Mouse (Mus musculus) stomach, embryonic 16.5 days (tissue): ENCODE results near the gene Rps6ka2. TPM values are rescaled to one million over a fixed set of nuclear protein-coding genes. Genes with fewer than 3 reads are reported as not detected.

Experiments used
- ATAC-seq: fragments of 200-750 bp; cut with Nextera tagmentation; 2 replicates; pipeline ENCODE4 v1.8.0; 2017; ENCODE audit warnings: moderate number of reproducible peaks, moderate TSS enrichment; ENCODE audit not compliant: insufficient read depth, low FRiP score
- H3K27ac ChIP-seq: fragments of 300-500 bp; sonication (generic); 2 replicates; pipeline ENCODE4 v1.5.1; 2014; ENCODE audit warnings: low read length
- H3K27me3 ChIP-seq: fragments of 300-500 bp; sonication (generic); 2 replicates; pipeline ENCODE4 v1.6.1; 2014; ENCODE audit warnings: low read length, control low read depth, mixed read lengths; ENCODE audit not compliant: control insufficient read depth, insufficient read depth
- H3K36me3 ChIP-seq: fragments of 300-500 bp; sonication (generic); 2 replicates; pipeline ENCODE4 v1.6.1; 2014; ENCODE audit warnings: low read length; ENCODE audit not compliant: control insufficient read depth, insufficient read depth
- H3K4me1 ChIP-seq: fragments of 300-500 bp; sonication (generic); 2 replicates; pipeline ENCODE4 v1.6.1; 2014; ENCODE audit warnings: low read length, control low read depth, mixed read lengths; ENCODE audit not compliant: control insufficient read depth, insufficient read depth
- H3K4me2 ChIP-seq: fragments of 300-500 bp; sonication (generic); 2 replicates; pipeline ENCODE4 v1.6.1; 2014; ENCODE audit warnings: low read depth, low read length, mixed read lengths
- H3K4me3 ChIP-seq: fragments of 300-500 bp; sonication (generic); replicated peaks from 2 replicates; pipeline ENCODE4 v1.5.1; 2014; ENCODE audit warnings: mild to moderate bottlenecking, low read length
- H3K9ac ChIP-seq: fragments of 300-500 bp; sonication (generic); 2 replicates; pipeline ENCODE4 v1.6.1; 2014; ENCODE audit warnings: low read length
- H3K9me3 ChIP-seq: fragments of 300-500 bp; sonication (generic); replicated peaks from 2 replicates; pipeline ENCODE4 v1.6.1; 2016; ENCODE audit warnings: low read length, control low read depth; ENCODE audit not compliant: control insufficient read depth
- WGBS: fragments of 180-500 bp; shearing (Covaris S2); extraction: QIAGEN DNeasy Blood & Tissue Kit; methylation state at CpG from one replicate; pipeline ENCODE4 v1.1.7; 2014; 5-methylcytosine and 5-hydroxymethylcytosine counted together
- polyA plus RNA-seq: library from polyadenylated mRNA; unstranded; fragments of >200 nt; fragmentation: Nextera tagmentation; extraction: Ambion mirVana; gene quantifications from 2 replicates; pipeline ENCODE4 v1.2.1, GENCODE M21; 2015

Gene Rps6ka2
- polyA plus RNA-seq, 1 experiment from 2014 or later, result 7.8 TPM

DNA sequence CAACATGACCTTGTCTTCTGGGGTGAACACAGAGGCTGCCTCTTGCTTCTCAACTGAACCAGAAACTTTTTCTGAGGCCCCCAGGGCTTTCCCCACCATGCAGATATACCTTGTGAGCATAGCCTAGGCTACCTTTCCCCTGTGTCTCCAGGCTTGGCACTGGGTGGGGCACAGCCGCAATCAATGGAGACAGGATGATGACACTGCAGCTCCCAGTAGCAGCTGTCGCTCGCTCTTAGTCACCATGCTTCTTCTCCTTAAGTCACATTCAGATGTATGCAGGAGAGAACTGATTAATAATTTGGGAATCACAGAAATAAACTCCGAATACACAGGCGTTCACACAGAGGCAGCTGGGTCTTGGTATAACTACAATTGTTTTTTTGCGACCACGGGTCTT lies 4.4 kb upstream of the Rps6ka2 start:
- no peak overlapping the region for H3K4me2 ChIP-seq
- no peaks in the 10 kb centered on the region for H3K36me3 ChIP-seq
- H3K27me3 ChIP-seq, result no peaks in the 10 kb centered on the region; the same call in 1 of the 2 replicates
- peaks cover 11% of the 10 kb centered on the region for H3K4me1 ChIP-seq
- H3K27ac ChIP-seq, result no peak overlapping the region
- H3K9ac ChIP-seq, result no peak overlapping the region
- WGBS, result 94% methylated on average over 7 of the region's 7 CpGs
- H3K9me3 ChIP-seq, result no peaks in the 10 kb centered on the region
- H3K4me3 ChIP-seq, result no peak overlapping the region
- ATAC-seq, result no peak

DNA sequence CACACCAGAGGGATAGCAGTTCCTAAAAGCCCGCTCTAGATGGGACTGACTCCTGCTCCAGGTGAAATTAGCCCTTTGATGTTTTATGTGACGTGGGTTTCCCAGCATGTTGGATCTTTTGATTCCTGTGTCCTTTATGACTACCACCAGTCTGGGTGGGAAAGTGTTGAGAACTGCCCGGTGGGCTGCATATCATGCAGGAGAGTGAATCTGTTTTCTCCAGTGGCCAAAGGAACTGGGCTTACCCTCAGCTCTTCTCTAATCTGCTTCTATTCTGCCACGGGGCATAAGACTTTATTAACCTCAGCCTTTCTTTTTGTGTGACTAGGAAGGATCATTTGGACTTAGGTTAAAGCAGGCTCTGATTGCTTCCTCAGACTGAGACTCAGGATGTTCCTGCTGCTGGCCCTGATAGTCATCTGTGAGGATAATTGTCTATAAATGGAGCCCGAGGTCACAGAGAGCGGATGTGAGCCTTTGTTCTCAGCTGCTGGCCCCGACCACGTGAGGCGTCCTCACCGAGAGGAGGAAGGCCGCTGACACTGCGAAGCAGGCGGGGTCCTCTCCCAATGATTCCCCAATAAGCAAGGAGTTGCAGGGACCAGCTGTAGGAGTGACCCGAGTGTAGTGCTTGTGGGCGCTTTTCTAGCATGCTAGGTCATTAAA lies 821 bp upstream of the Rps6ka2 start:
- H3K27me3 ChIP-seq, result no peaks in the 10 kb centered on the region; the same call in 1 of the 2 replicates
- no peaks in the 10 kb centered on the region for H3K9me3 ChIP-seq
- peaks cover 17% of the 10 kb centered on the region for H3K4me1 ChIP-seq
- WGBS, result 12% methylated on average over 15 of the region's 15 CpGs
- peak overlapping the region; percentile 69 for H3K9ac ChIP-seq
- H3K36me3 ChIP-seq, result no peaks in the 10 kb centered on the region
- peak; percentile 28; the same call in 1 of the 2 replicates for ATAC-seq
- peak overlapping the region; percentile 86 for H3K4me2 ChIP-seq
- H3K4me3 ChIP-seq, result peak overlapping the region; percentile 48
- peak overlapping the region; percentile 76 for H3K27ac ChIP-seq

DNA sequence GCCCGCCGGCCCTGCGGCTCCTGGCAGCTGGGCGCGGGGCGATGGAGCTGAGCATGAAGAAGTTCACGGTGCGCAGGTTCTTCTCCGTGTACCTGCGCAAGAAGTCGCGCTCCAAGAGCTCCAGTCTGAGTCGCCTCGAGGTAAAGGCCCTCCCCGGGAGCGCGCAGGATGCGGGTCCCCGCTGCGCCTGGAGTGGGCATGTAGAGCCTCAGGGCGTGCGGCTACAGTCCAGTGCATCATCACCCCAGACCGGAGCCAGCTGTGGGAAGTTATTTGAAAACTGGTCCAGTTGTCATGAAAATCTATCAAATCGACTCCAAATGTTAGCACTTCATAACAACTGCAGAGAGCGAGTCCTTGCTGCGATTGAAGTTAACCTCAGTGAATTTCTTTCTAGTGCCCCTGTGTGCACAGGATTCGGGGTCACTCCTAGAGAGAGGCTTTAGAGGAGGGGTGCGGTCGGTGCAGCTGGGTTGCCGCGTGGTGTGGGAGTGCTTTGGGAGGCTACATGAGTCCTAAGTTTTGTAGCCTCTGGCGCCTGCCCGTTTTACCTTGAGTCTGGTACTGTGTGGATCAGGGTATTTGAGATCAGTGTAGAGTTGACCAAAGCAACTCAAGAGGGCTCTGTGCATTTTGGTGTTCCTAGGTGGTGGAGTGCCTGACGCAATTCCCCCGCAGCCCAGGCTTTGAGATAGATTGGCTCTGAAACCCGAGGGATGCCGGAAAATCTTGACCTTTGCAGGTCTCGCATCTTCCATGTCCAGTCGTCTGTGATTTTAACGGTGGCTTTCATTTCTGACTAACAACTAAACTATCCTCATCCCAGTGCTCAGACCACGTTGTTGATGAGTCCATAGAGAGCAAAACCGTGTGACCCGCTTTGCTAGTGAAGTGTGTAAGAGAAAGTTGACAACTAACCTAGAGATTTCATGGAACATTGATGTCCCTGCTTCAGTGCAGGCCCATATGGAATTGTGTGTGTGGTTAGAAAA lies 685 bp downstream of the Rps6ka2 start:
- peak overlapping the region; percentile 74 for H3K27ac ChIP-seq
- no peak; the same call in 1 of the 2 replicates for ATAC-seq
- H3K27me3 ChIP-seq, result no peaks in the 10 kb centered on the region; the same call in 1 of the 2 replicates
- peak overlapping the region; percentile 86 for H3K4me2 ChIP-seq
- H3K9ac ChIP-seq, result peak overlapping the region; percentile 81
- H3K36me3 ChIP-seq, result no peaks in the 10 kb centered on the region
- WGBS, result 4% methylated on average over 43 of the region's 43 CpGs
- peak overlapping the region; percentile 88 for H3K4me3 ChIP-seq
- no peaks in the 10 kb centered on the region for H3K9me3 ChIP-seq
- peaks cover 17% of the 10 kb centered on the region for H3K4me1 ChIP-seq

DNA sequence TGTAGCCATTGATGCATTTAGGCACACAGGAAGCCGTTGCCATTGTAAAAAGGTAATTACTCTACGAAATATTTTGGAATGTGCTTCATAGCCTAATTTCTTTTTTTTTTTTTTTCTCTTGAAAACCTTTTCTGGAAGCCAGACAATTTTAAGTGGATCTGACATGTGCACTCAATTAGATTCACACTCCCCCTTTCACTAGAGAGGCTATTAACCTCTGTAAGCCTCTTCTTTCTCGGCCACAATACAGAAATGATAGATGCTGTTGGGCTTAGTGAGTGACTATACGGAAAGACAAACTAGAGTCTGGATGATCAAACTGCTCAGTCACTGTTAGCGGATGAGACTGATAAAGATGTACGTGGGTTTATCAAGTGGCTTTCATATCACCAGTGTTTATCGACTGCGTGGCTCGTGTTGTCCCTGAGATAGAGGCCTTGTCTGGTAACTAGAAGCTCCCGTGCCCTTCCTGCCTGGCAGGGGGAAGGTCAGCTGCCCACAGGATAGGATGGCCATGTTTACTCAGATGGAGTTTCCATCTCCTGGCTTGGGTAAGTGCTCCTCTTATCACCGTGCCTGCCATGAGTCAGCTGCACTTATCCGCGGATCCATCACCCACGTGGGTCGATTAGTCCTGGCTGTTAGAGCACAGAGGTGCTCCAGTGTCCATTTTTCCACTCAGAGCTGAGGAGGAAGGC lies 3.6 kb downstream of the Rps6ka2 start:
- no peak for ATAC-seq
- no peaks in the 10 kb centered on the region for H3K9me3 ChIP-seq
- no peak overlapping the region for H3K4me3 ChIP-seq
- no peak overlapping the region for H3K4me2 ChIP-seq
- H3K9ac ChIP-seq, result no peak overlapping the region
- 41% methylated on average over 15 of the region's 15 CpGs for WGBS
- H3K27me3 ChIP-seq, result no peaks in the 10 kb centered on the region; the same call in 1 of the 2 replicates
- peaks cover 17% of the 10 kb centered on the region for H3K4me1 ChIP-seq
- H3K27ac ChIP-seq, result no peak overlapping the region
- no peaks in the 10 kb centered on the region for H3K36me3 ChIP-seq

DNA sequence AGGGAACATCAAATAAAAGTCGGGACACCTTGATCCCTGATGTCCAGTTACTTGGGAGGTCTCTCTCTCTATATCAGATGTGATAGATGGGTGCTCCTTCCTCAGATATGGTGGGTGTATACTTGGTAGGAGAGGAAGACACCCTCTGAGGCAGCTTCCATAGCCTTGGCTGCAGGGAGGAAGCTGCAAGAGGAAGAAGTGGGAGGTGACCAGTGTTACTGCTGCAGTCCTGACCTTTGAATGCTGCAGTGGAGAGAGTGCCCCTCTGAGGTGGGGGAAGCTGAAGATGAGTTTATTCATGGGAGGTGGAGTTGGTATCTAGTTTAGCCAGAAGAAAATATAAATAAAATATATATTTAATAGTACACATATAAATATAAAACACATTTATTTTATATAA lies 5.4 kb downstream of the Rps6ka2 start:
- Histone ChIP-seq H3K4me2 (no peak overlapping the region), H3K9me3 (no peaks in the 10 kb centered on the region), H3K36me3 (no peaks in the 10 kb centered on the region), H3K4me1 (peaks cover 9% of the 10 kb centered on the region), H3K27ac (no peak overlapping the region), H3K4me3 (no peak overlapping the region), H3K9ac (no peak overlapping the region), H3K27me3 (no peaks in the 10 kb centered on the region; the same call in 1 of the 2 replicates)
- no peak for ATAC-seq
- WGBS, result 83% methylated on average over 1 of the region's 1 CpGs

DNA sequence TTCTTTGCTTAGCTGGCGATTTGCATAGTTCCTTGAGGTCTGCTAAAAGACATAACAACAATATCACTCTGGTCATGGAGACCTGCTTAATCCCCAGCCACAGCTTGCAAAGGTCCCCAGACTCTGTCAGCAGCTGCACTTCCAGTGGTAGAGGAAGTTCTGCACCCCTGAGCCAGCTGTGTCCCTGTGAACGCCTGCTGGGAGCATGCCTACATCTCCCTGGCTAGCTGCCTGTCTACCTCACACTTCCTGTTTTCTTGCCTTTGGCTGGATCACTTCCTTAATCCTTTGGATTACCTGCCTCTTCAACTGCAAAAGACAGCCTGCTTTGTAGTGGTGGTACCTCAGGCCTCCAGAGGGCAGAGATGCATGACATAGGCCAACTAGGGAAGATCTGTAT lies 6.5 kb downstream of the Rps6ka2 start:
- Histone ChIP-seq H3K36me3 (no peaks in the 10 kb centered on the region), H3K4me1 (no peaks in the 10 kb centered on the region), H3K4me2 (no peak overlapping the region), H3K9me3 (no peaks in the 10 kb centered on the region), H3K4me3 (no peak overlapping the region), H3K27me3 (no peaks in the 10 kb centered on the region), H3K9ac (no peak overlapping the region), H3K27ac (no peak overlapping the region)
- no peak for ATAC-seq
- 42% methylated on average over 2 of the region's 2 CpGs for WGBS

DNA sequence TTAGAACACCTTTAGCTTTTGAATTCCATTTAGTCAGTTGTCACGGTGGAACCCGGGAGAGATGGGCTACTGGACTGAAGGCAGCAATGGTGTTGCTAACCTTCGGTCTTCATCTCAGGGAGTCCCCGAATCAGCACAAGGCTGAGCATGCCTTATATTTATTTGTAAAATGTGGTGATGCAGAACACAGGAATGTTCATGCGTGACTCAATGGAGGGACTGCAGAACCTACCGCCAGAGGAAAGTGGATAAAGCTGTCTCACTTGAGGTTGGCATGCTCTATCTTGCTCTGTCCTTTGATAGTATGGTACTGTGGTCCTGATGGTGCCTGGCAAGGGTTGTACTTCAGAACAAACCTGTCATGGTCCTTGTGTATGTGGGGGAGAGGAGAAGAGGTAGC lies 8.3 kb downstream of the Rps6ka2 start:
- Histone ChIP-seq H3K4me1 (no peaks in the 10 kb centered on the region), H3K27ac (no peak overlapping the region), H3K9ac (no peak overlapping the region), H3K27me3 (no peaks in the 10 kb centered on the region), H3K4me2 (no peak overlapping the region), H3K9me3 (no peaks in the 10 kb centered on the region), H3K36me3 (no peaks in the 10 kb centered on the region), H3K4me3 (no peak overlapping the region)
- no peak for ATAC-seq
- 87% methylated on average over 6 of the region's 6 CpGs for WGBS

DNA sequence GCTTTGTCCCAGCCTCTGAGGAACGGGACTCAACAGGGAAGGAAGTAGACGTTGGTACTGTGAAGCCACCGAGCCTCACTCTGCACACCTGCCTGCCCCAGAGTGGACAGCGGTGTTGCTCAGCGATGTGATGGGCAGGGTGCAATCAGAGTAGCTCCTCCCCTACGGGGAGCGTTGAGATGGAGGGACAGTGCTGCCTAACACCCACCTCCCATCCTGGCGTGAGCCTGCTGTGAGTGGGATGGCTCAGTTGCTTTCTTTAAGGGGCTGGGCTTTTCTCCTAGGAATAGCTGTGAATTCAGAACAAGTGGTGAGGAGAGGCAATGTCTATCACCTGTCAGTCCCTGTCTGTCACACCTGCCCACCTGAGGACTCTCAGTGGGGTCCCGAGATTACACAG lies 12.3 kb downstream of the Rps6ka2 start:
- H3K36me3 ChIP-seq, result no peaks in the 10 kb centered on the region
- H3K27me3 ChIP-seq, result no peaks in the 10 kb centered on the region
- H3K4me2 ChIP-seq, result no peak overlapping the region
- ATAC-seq, result no peak
- H3K4me1 ChIP-seq, result no peaks in the 10 kb centered on the region
- no peak overlapping the region for H3K27ac ChIP-seq
- no peaks in the 10 kb centered on the region for H3K9me3 ChIP-seq
- WGBS, result 42% methylated on average over 9 of the region's 9 CpGs
- no peak overlapping the region for H3K4me3 ChIP-seq
- H3K9ac ChIP-seq, result no peak overlapping the region
